In genomic region chr8:91506682-91507257, GRCm38 (mm10) we compare ENCODE assay signal across 25 mouse cellular contexts.
"Had no signal": no experiment of that assay in that cellular context is flagged by ENCODE, and none has a peak within 500 bp of the region (broad histone marks: within the 10 kb centered on the region; RNA-seq: fewer than 3 reads in every experiment).

No protein-coding gene starts in this region.

- H3K36me3 ChIP-seq: heart, embryonic 10.5 days; heart, embryonic 12.5 days; hindbrain, embryonic 10.5 days; hindbrain, embryonic 12.5 days; intestine, embryonic 15.5 days; limb, embryonic 10.5 days; limb, embryonic 12.5 days; liver, embryonic 12.5 days had no signal

- H3K27me3 ChIP-seq: heart, embryonic 12.5 days; intestine, embryonic 15.5 days; liver, embryonic 12.5 days had no signal

- H3K4me2 ChIP-seq: heart, embryonic 12.5 days; hindbrain, embryonic 12.5 days; hindbrain, embryonic 14.5 days; intestine, embryonic 15.5 days; limb, embryonic 12.5 days; liver, embryonic 12.5 days had no signal

- H3K9me3 ChIP-seq: heart, embryonic 10.5 days; heart, embryonic 12.5 days; hindbrain, embryonic 10.5 days; hindbrain, embryonic 12.5 days; intestine, embryonic 15.5 days; limb, embryonic 10.5 days; limb, embryonic 12.5 days; liver, embryonic 12.5 days had no signal

- H3K4me3 ChIP-seq: gastrocnemius, adult 2 months; heart, embryonic 10.5 days; heart, embryonic 12.5 days; hindbrain, embryonic 10.5 days; hindbrain, embryonic 12.5 days; intestine, embryonic 15.5 days; layer of hippocampus, adult 2 months; left cerebral cortex, adult 2 months; limb, embryonic 10.5 days; limb, embryonic 12.5 days; liver, embryonic 12.5 days had no signal

- ATAC-seq: hindbrain, embryonic 16.5 days; intestine, embryonic 15.5 days; intestine, postnatal 0 days; liver, embryonic 12.5 days had no signal

- H3K9ac ChIP-seq: heart, embryonic 12.5 days; hindbrain, embryonic 12.5 days; hindbrain, embryonic 14.5 days; intestine, embryonic 15.5 days; limb, embryonic 12.5 days; liver, embryonic 12.5 days had no signal

- DNase-seq: gastrocnemius, adult 2 months; gastrocnemius, postnatal 10 days; gastrocnemius, postnatal 25 days; heart, adult 18-20 months; heart, postnatal 10 days; heart, postnatal 4 days; kidney, adult 18-20 months; kidney, adult 8-10 months; kidney, postnatal 10 days; kidney, postnatal 25 days; kidney, postnatal 4 days; liver had no signal

- H3K27ac ChIP-seq: hindbrain, embryonic 10.5 days; hindbrain, embryonic 12.5 days; hindbrain, embryonic 14.5 days; intestine, embryonic 15.5 days; layer of hippocampus, adult 2 months; limb, embryonic 10.5 days; limb, embryonic 12.5 days; liver, embryonic 12.5 days had no signal
